Mouse (Mus musculus) hematopoietic multipotent progenitor cell, adult 10-12 weeks (in vitro differentiated cells): Measurements from ENCODE around the gene Ccin. TPM values are rescaled to one million over a fixed set of nuclear protein-coding genes. Genes with fewer than 3 reads are reported as not detected.

ENCODE experiments used
- polyA plus RNA-seq: library from polyadenylated mRNA; stranded (reverse); fragments of >175 nt; gene quantifications from 2 replicates; pipeline ENCODE4 v1.2.3, GENCODE M21; 2012; ENCODE audit warnings: low replicate concordance

Ccin gene
- polyA plus RNA-seq: not detected in 2 replicates

DNA sequence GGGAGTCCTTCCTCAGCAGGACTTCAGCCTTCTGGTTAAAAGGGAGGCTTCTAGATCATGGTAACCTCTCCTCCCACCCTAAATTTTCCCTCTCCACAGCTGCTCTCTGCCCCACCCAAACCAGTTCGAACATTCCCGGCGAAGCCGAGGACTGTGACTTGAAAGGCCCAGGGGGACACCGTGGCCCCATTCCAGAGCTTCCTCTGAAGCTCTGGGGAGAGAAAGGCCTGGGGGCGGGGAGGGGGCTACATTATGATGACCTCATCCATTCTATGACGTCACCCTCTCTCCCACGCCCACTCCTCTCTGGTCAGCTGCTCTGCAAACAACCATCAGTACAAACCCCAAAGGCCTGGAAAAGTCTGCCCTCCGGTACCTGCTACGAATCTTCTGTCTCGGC, at the start of gene Ccin:
Gene Ccin (plus strand): TSS at position 303 of the 400 bp plus-strand sequence.

DNA sequence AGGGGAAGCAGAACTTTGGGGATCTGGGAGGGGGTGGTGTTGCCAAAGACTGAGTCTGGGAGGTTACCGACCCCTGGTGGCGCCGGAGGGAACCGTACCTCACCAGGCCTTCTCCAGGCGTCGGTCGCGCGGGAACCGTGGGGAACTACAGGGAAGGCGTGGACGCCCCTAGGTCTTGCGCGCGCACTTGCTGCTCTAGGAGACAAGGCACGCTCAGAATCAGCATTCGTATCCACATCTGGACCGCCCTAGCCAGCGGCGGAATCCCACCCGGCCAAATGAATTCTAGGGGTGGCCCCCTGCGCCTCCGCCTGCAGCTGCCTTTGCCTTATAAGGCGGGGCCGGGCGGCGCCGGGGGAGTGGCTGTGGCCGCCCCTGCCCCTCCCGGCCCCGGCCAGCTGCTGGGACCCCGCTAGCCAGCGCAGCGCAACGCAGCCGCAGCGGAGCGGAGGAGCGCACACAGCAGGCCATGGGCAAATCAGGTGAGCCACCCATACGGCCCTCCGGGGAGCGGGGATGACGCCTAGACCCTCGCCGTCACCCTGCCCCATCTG, 25.9 kb upstream of the Ccin start, which contains the start of gene Glipr2:
Gene Glipr2 (plus strand): TSS at position 110 of the 554 bp plus-strand sequence.

DNA sequence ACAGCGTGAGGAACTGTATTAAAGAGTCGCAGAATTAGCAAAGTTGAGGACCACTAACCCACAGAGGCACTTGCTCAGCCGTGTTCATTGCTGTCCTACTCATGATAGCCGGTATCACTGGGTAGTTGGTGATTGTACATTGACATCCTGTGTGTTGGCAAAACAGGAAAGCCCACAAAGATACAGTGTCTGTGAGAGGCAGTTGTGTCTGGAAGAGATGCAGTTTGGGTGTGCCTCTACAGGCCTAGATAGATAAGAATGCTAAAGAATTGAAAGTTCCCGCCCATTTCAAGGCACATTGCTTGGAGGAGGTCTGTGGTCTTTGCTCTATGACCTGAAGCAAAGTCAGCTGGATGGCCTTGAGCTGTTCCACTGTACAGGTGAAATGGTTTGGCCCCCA, 20.8 kb downstream of the Ccin start, which contains the start of gene Clta:
Gene Clta (plus strand): TSS at position 327 of the 400 bp plus-strand sequence.

Other genes with a start within 250 kb of the Ccin start
- not detected in 2 replicates for gene Olfr159, start 212.5 kb upstream of the Ccin start, polyA plus RNA-seq
- not detected in 2 replicates for gene Olfr156, start 159.6 kb upstream of the Ccin start, polyA plus RNA-seq
- gene Olfr157, start 143.3 kb upstream of the Ccin start, polyA plus RNA-seq: not detected in 2 replicates
- gene Olfr155, start 131.9 kb upstream of the Ccin start, polyA plus RNA-seq: not detected in 2 replicates
- gene Reck, start 108.0 kb upstream of the Ccin start, polyA plus RNA-seq: 0.17 and 0.44 TPM in 2 replicates
- 15.4 and 51.4 TPM in 2 replicates for gene Glipr2, start 26.1 kb upstream of the Ccin start, polyA plus RNA-seq
- gene Clta, start 21.0 kb downstream of the Ccin start, polyA plus RNA-seq: 366 and 481 TPM in 2 replicates
- gene Gne, start 100.7 kb downstream of the Ccin start, polyA plus RNA-seq: 37.4 and 70.9 TPM in 2 replicates